Mouse (Mus musculus) common myeloid progenitor, adult 5-6 weeks (primary cell): ENCODE results near the gene Irgm1. TPM values are rescaled to one million over a fixed set of nuclear protein-coding genes. Genes with fewer than 3 reads are reported as not detected.
"Not testable (repeated sequence)": the region's sequence is repeated elsewhere in the genome, so short reads cannot be mapped to it uniquely, and the experiment has no call there.

Source experiments
- ATAC-seq: replicated peaks from 2 replicates; pipeline ENCODE4 v1.8.0; 2016; ENCODE audit warnings: low read depth, mild to moderate bottlenecking, moderate TSS enrichment, inconsistent platforms; ENCODE audit not compliant: poor library complexity, severe bottlenecking
- total RNA-seq: library from RNA; stranded (forward); fragments of 200-1000, 187-1606 nt; gene quantifications from 2 replicates; pipeline ENCODE4 v1.2.3, GENCODE M21; 2017

The Irgm1 gene
- total RNA-seq, result 49.1 and 58.2 TPM in 2 replicates

GRCm38 (mm10) chr11:48871201-48871772 lies at the start of gene Irgm1:
TSS of gene Irgm1 (minus strand) at chr11:48871683.
- peak; percentile 46 for ATAC-seq

DNA sequence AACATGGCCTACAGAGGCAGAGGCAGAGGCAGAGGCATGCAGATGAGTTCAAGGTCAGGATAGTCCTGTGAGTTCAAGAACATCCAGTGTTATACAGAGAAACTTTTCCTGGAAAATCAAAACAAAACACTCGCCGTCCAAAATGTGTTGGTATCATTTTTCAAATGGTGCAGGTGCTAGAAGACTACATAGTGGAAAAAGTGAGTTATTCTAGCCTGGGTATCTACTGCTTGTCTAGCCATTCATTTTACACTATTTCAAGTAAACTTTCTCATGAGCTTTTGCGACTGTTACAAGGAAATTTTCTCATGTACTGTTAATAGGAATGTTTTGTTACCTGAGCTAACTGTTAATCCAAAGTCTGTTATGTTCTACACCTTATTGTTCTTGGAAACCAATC lies 46.9 kb upstream of the Irgm1 start:
- no peak for ATAC-seq

- ATAC-seq, result peak; percentile 54; the same call in 1 of the 2 replicates
Observed at GRCm38 (mm10) chr11:48913611-48914010, 42.1 kb upstream of the Irgm1 start.

GRCm38 (mm10) chr11:48908459-48908858 lies 37.0 kb upstream of the Irgm1 start:
- ATAC-seq, result no peak

- peak; percentile 37; the same call in 1 of the 2 replicates for ATAC-seq
Observed at GRCm38 (mm10) chr11:48902021-48902420, 30.5 kb upstream of the Irgm1 start, which contains the start of gene Gm5431. TSS of gene Gm5431 (minus strand) at chr11:48902214.

DNA sequence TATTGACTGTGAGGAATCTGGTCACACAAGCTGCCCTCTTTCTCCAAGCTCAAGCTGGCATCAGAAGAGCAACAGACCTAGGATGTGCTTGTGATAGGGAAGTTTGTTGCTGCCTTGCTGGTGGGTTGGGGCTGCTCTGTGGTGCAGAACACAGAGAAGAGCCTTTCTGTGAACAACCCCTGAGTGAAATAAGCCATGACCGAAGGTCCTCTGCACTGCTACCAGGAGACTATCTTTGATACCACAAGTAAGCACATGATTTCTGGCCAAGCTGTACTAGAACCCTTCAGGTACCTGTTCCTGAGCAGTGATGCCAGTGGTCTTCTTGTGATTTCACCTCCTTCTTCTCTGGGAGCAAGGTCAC lies 30.1 kb upstream of the Irgm1 start:
- not testable (repeated sequence) for ATAC-seq

DNA sequence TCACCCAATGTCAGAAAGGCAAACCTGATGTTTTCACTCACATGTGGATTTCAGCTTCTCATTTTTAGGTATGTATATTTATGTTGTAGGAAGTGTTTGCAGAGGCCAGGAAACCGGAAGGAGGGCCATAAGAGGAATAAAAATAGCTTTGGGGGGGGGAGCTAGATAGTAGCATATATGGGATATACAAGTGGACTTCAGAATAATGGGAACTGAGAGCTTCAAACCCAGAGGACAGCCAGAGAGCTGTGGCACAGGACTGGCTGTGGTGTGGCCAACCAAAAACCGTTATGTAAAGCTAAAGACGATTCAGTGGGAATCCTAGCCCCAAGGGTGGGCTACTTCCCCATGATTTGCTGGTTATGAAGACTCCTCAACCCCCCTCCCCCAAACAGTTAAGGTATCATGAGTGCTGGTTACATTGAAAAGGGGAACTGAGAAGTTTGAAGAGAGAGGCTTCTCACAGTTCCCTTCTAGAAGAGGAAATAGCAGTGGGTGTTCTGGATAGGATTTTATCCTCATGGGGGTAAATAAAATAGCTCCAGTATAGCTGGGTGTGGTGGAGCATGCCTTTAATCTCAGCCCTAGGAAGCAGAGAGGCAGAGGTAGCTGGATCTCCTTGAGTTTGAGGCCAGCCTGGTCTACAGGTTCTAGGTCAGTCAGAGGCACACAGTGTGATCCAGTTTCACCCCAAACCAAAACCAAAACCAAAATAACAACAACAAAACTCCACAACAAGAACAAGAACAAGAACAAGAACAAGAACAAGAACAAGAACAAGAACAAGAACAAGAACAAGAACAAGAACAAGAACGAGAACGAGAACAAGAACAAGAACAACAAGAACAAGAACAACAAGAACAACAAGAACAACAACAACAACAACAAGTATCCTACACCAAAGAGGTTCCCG lies 29.4 kb upstream of the Irgm1 start:
- ATAC-seq, result peak; percentile 88

GRCm38 (mm10) chr11:48898812-48899431 lies 27.4 kb upstream of the Irgm1 start:
- ATAC-seq, result no peak

DNA sequence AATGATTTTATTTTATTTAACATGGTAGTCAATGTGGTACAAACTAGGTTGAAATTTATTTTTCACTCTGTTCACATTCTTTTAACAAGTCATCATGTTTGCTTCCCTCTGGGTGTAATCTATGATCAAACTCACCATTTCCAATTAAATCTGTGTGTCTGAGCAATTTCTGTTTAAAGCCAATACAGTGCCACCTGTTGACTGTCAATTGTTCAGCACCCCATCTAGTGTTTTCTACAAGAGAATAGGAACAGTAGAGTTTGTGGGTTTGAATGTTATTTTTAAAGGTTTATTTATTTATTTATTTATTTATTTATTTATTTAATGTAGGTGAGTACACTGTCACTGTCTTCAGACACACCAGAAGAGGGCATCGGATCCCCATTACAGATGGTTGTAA lies 5.2 kb upstream of the Irgm1 start:
- ATAC-seq, result no peak

DNA sequence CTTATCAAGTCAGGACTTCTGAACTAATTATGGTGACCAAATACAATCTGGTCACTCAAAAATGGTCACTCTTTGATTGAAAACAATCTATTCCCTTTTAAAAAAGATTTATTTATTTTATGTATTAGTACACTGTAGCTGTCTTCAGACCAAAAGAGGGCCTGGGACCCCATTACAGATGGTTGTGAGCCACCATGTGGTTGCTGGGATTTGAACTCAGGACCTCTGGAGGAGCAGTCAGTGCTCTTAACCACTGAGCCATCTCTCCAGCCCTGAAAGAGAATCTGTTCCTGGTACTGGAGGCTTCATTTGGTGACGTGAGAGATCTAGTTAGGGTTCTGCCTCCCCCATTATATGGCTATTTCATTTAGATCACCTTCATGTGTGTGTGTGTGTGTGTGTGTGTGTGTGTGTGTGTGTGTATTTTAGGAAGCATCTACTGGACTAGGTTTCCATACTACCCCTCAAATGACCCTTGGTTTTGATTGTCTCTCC lies 3.9 kb upstream of the Irgm1 start:
- not testable (repeated sequence) for ATAC-seq

DNA sequence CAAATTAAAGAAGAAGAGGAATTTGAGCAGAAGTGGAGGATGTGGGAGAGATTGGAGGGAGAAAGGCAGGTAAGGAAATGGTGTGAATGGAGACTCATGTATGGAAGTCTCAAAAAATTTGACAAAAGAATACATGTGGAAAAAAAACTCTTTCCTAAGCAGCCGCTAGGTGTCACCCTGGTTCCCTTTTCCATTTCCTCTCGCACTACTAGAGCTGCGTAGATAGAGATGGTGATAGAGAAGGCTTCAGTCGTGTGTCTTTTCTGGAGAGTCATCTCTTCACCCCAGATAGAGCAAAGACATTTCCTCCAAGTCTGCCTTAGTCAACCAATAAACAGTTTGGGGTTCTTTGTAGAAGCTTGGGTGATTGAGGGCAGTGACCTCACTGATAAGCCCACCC lies 3.0 kb upstream of the Irgm1 start:
- ATAC-seq, result peak; percentile 40

- peak; percentile 30 for ATAC-seq
Observed at GRCm38 (mm10) chr11:48873591-48874290, 2.3 kb upstream of the Irgm1 start.

- no peak for ATAC-seq
Observed at GRCm38 (mm10) chr11:48872695-48873300, 1.3 kb upstream of the Irgm1 start.

- ATAC-seq, result peak; percentile 22
Observed at GRCm38 (mm10) chr11:48871817-48872541, 496 bp upstream of the Irgm1 start.

DNA sequence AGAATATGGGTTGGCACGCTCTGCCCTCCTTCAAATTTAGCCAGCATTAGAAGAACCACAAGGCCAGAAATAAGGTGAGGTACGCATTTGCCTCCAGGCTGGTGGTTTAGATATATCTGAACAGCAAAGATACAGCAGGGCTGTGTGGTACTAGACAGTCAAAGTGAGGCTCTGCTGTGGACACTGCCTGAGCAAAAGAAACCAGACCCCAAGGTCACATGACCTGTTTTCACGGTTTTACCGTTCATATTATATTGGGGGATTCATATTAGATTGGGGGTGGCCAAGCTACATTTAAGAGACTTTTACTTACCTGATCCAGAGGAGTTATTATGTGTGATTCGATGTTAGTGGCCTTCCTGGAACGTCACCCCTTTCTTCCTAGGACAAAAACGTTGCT lies 702 bp downstream of the Irgm1 start:
- ATAC-seq, result peak; percentile 13; the same call in 1 of the 2 replicates

DNA sequence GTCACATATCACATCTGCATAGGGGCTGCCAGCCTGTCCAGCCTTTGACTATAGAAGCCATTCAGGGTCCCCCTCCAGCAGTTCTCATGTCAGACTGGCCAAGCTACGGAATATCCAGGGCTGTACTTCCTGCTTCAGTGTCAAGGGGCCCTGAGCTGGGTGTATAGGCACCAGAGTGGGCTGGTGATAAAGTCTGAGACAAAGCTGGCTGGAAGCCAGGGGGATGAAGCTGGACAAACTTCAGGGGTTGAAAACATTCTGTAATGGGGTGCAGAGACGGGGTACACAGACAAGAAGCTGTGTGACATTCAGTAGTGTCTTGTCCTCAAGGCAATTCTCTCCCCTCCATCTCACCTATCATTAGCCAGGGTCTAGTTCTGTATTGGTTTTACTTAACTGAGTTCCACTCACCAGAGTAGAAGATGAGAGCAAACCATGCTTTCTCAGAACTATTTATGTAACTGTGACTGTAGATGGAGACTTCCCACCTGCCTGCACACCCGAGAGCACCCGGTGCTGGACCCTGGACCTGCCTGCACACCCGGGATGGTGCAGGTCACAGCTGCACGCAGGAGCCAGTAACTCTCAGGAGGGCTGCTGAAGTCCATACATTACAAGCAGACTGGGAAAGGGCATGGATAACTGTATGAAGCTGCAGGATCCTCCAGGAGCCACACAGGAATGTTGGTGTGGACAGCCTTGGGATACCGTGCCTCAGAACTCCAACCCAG lies 1.9 kb downstream of the Irgm1 start:
- ATAC-seq, result no peak

GRCm38 (mm10) chr11:48866481-48866880 lies 5.0 kb downstream of the Irgm1 start:
- no peak for ATAC-seq

- ATAC-seq, result no peak
Observed at GRCm38 (mm10) chr11:48863808-48864207, 7.7 kb downstream of the Irgm1 start.
